Mouse (Mus musculus) brain, embryonic 14.5 days (tissue): Measurements from ENCODE around the gene D17Wsu92e.

ENCODE experiments used
- CTCF ChIP-seq: fragments of 200-500 bp; IDR thresholded peaks from 2 replicates; pipeline ENCODE4 v1.5.1; 2012; ENCODE audit warnings: inconsistent platforms, mild to moderate bottlenecking, moderate library complexity, borderline replicate concordance; ENCODE audit not compliant: insufficient read depth, insufficient read length; ENCODE audit errors: extremely low read depth
- POLR2A ChIP-seq: fragments of 200-500 bp; IDR thresholded peaks from 2 replicates; pipeline ENCODE4 v1.6.1; 2012; ENCODE audit warnings: mild to moderate bottlenecking, inconsistent platforms, borderline replicate concordance; ENCODE audit not compliant: poor library complexity, insufficient read depth, insufficient read length, severe bottlenecking; ENCODE audit errors: extremely low read depth

- TF ChIP-seq POLR2A: no peak
- no peak for TF ChIP-seq CTCF
These were observed 91.7 kb downstream of the D17Wsu92e start, which contains the start of gene Spdef for GRCm38 (mm10) chr17:27728770-27729169.
